Mouse (Mus musculus) embryonic facial prominence, embryonic 15.5 days (tissue): Measurements from ENCODE around the gene Smco4. TPM values are rescaled to one million over a fixed set of nuclear protein-coding genes. Genes with fewer than 3 reads are reported as not detected.

ENCODE experiments used
- ATAC-seq: fragments of 200-750 bp; cut with Nextera tagmentation; 2 replicates; pipeline ENCODE4 v1.8.0; 2017; ENCODE audit warnings: low read depth, moderate TSS enrichment; ENCODE audit not compliant: insufficient number of reproducible peaks, low FRiP score, low TSS enrichment
- H3K27ac ChIP-seq: fragments of 300-500 bp; sonication (generic); replicated peaks from 2 replicates; pipeline ENCODE4 v1.5.1; 2015; ENCODE audit warnings: mild to moderate bottlenecking, inconsistent platforms
- H3K27me3 ChIP-seq: fragments of 300-500 bp; sonication (generic); 2 replicates; pipeline ENCODE4 v1.6.1; 2015; ENCODE audit warnings: inconsistent platforms
- H3K36me3 ChIP-seq: fragments of 300-500 bp; sonication (generic); 2 replicates; pipeline ENCODE4 v1.6.1; 2015; ENCODE audit warnings: mild to moderate bottlenecking, inconsistent platforms
- H3K4me1 ChIP-seq: fragments of 300-500 bp; sonication (generic); 2 replicates; pipeline ENCODE4 v1.6.1; 2015; ENCODE audit warnings: inconsistent platforms
- H3K4me2 ChIP-seq: fragments of 300-500 bp; sonication (generic); replicated peaks from 2 replicates; pipeline ENCODE4 v1.6.1; 2015; ENCODE audit warnings: mild to moderate bottlenecking, inconsistent platforms
- H3K4me3 ChIP-seq: fragments of 300-500 bp; sonication (generic); replicated peaks from 2 replicates; pipeline ENCODE4 v1.5.1; 2015; ENCODE audit warnings: mild to moderate bottlenecking, inconsistent platforms
- H3K9ac ChIP-seq: fragments of 300-500 bp; sonication (generic); 2 replicates; pipeline ENCODE4 v1.6.1; 2015; ENCODE audit warnings: inconsistent platforms
- H3K9me3 ChIP-seq: fragments of 300-500 bp; sonication (generic); replicated peaks from 2 replicates; pipeline ENCODE4 v1.6.1; 2016; ENCODE audit warnings: inconsistent platforms
- WGBS: fragments of 180-500 bp; shearing (Covaris S2); methylation state at CpG from one replicate; pipeline ENCODE4 v1.1.7; 2015; 5-methylcytosine and 5-hydroxymethylcytosine counted together
- polyA plus RNA-seq: library from polyadenylated mRNA; unstranded; fragments of >200 nt; fragmentation: Nextera tagmentation; extraction: Ambion mirVana; gene quantifications from 2 replicates; pipeline ENCODE4 v1.2.1, GENCODE M21; 2015

Smco4 gene
- polyA plus RNA-seq, 1 experiment from 2014 or later, result 3.2 TPM

- Histone ChIP-seq H3K4me3 (no peak overlapping the region), H3K27ac (no peak overlapping the region), H3K9me3 (no peaks in the 10 kb centered on the region), H3K27me3 (no peaks in the 10 kb centered on the region), H3K4me1 (peaks cover 3% of the 10 kb centered on the region; the same call in 1 of the 2 replicates), H3K36me3 (no peaks in the 10 kb centered on the region), H3K9ac (no peak overlapping the region), H3K4me2 (no peak overlapping the region)
- no peak for ATAC-seq
- 71% methylated on average over 9 of the region's 9 CpGs for WGBS
These were observed 91.0 kb downstream of the Smco4 start for GRCm38 (mm10) chr9:15584209-15584608.

GRCm38 (mm10) chr9:15585956-15586355, 92.7 kb downstream of the Smco4 start:
- 83% methylated on average over 1 of the region's 1 CpGs for whole genome bisulfite sequencing
- Histone ChIP-seq H3K4me1 (peaks cover 3% of the 10 kb centered on the region; the same call in 1 of the 2 replicates), H3K4me3 (no peak overlapping the region), H3K27ac (no peak overlapping the region), H3K4me2 (no peak overlapping the region), H3K36me3 (no peaks in the 10 kb centered on the region), H3K9me3 (no peaks in the 10 kb centered on the region), H3K9ac (no peak overlapping the region), H3K27me3 (no peaks in the 10 kb centered on the region)
- ATAC-seq, result no peak

- ATAC-seq, result no peak
These were observed 94.1 kb downstream of the Smco4 start for GRCm38 (mm10) chr9:15587157-15587854.

GRCm38 (mm10) chr9:15594148-15594547, 100.9 kb downstream of the Smco4 start:
- no peak overlapping the region for H3K9ac ChIP-seq

More at GRCm38 (mm10) chr9:15587157-15587854, 94.1 kb downstream of the Smco4 start:
- H3K4me2 ChIP-seq, result no peak overlapping the region
- WGBS, result 51% methylated on average over 6 of the region's 6 CpGs
- no peaks in the 10 kb centered on the region for H3K9me3 ChIP-seq
- H3K4me3 ChIP-seq, result no peak overlapping the region
- no peaks in the 10 kb centered on the region for H3K36me3 ChIP-seq
- H3K9ac ChIP-seq, result no peak overlapping the region
- peaks cover under 1% of the 10 kb centered on the region; the same call in 1 of the 2 replicates for H3K4me1 ChIP-seq
- no peaks in the 10 kb centered on the region for H3K27me3 ChIP-seq
- H3K27ac ChIP-seq, result no peak overlapping the region

More at GRCm38 (mm10) chr9:15594148-15594547, 100.9 kb downstream of the Smco4 start:
- Histone ChIP-seq H3K9me3 (no peaks in the 10 kb centered on the region), H3K4me2 (no peak overlapping the region), H3K4me1 (no peaks in the 10 kb centered on the region), H3K27ac (no peak overlapping the region), H3K27me3 (no peaks in the 10 kb centered on the region), H3K36me3 (no peaks in the 10 kb centered on the region), H3K4me3 (no peak overlapping the region)
- 85% methylated on average over 4 of the region's 4 CpGs for WGBS
- no peak for ATAC-seq

Other genes starting within 250 kb of the Smco4 start
- 30.7 and 34.6 TPM in 2 replicates for gene Med17, start 213.5 kb upstream of the Smco4 start, polyA plus RNA-seq
- gene Taf1d, start 187.2 kb upstream of the Smco4 start, polyA plus RNA-seq, result 66.5 and 68.9 TPM in 2 replicates
- gene 4931406C07Rik, start 187.0 kb upstream of the Smco4 start, polyA plus RNA-seq, result 9.8 and 12.5 TPM in 2 replicates
- gene Cep295, start 135.6 kb upstream of the Smco4 start, polyA plus RNA-seq, result 12.9 and 13.7 TPM in 2 replicates
- gene Deup1, start 134.5 kb downstream of the Smco4 start, polyA plus RNA-seq, result 14.0 and 35.6 TPM in 2 replicates
- gene Slc36a4, start 216.3 kb downstream of the Smco4 start, polyA plus RNA-seq, result 16.6 and 16.9 TPM in 2 replicates